Mouse (Mus musculus) lung, embryonic 15.5 days (tissue): ENCODE results near the gene Zbtb20. TPM values are rescaled to one million over a fixed set of nuclear protein-coding genes. Genes with fewer than 3 reads are reported as not detected.

Experiments used
- ATAC-seq: fragments of 200-750 bp; cut with Nextera tagmentation; 2 replicates; pipeline ENCODE4 v1.8.0; 2017; ENCODE audit warnings: moderate number of reproducible peaks, borderline replicate concordance; ENCODE audit not compliant: low FRiP score, low TSS enrichment; ENCODE audit errors: extremely low read depth
- H3K27ac ChIP-seq: fragments of 300-500 bp; sonication (generic); 2 replicates; pipeline ENCODE4 v1.5.1; 2015; ENCODE audit warnings: moderate library complexity, mild to moderate bottlenecking, inconsistent platforms
- H3K27me3 ChIP-seq: fragments of 300-500 bp; sonication (generic); 2 replicates; pipeline ENCODE4 v1.6.1; 2015; ENCODE audit warnings: inconsistent platforms
- H3K36me3 ChIP-seq: fragments of 300-500 bp; sonication (generic); 2 replicates; pipeline ENCODE4 v1.6.1; 2015; ENCODE audit warnings: inconsistent platforms
- H3K4me1 ChIP-seq: fragments of 300-500 bp; sonication (generic); 2 replicates; pipeline ENCODE4 v1.6.1; 2015; ENCODE audit warnings: inconsistent platforms
- H3K4me2 ChIP-seq: fragments of 300-500 bp; sonication (generic); 2 replicates; pipeline ENCODE4 v1.6.1; 2015; ENCODE audit warnings: inconsistent platforms, mild to moderate bottlenecking, moderate library complexity
- H3K4me3 ChIP-seq: fragments of 300-500 bp; sonication (generic); 2 replicates; pipeline ENCODE4 v1.5.1; 2015; ENCODE audit warnings: mild to moderate bottlenecking, inconsistent platforms
- H3K9ac ChIP-seq: fragments of 300-500 bp; sonication (generic); 2 replicates; pipeline ENCODE4 v1.6.1; 2015; ENCODE audit warnings: inconsistent platforms
- H3K9me3 ChIP-seq: fragments of 300-500 bp; sonication (generic); 2 replicates; pipeline ENCODE4 v1.6.1; 2016; ENCODE audit warnings: inconsistent platforms
- WGBS: fragments of 180-500 bp; shearing (Covaris S2); methylation state at CpG from one replicate; pipeline ENCODE4 v1.1.7; 2015; 5-methylcytosine and 5-hydroxymethylcytosine counted together
- polyA plus RNA-seq: library from polyadenylated mRNA; unstranded; fragments of >200 nt; fragmentation: Nextera tagmentation; extraction: Ambion mirVana; gene quantifications from 2 replicates; pipeline ENCODE4 v1.2.1, GENCODE M21; 2015

Gene Zbtb20
- polyA plus RNA-seq, 1 experiment from 2014 or later = 22.1 TPM

- peak overlapping the region; percentile 37 for H3K4me2 ChIP-seq
- no peak overlapping the region for H3K27ac ChIP-seq
- 38% methylated on average over 7 of the region's 7 CpGs for WGBS
- 0 out of 2 replicates have a peak, but pooled peaks cover 6% of the 10 kb centered on the region for H3K4me1 ChIP-seq
- H3K4me3 ChIP-seq = no peak overlapping the region
- H3K9ac ChIP-seq = no peak overlapping the region
- H3K36me3 ChIP-seq = no peaks in the 10 kb centered on the region
- H3K9me3 ChIP-seq = no peaks in the 10 kb centered on the region
- H3K27me3 ChIP-seq = no peaks in the 10 kb centered on the region
- peak; percentile 67; the same call in 1 of the 2 replicates for ATAC-seq
Measured at GRCm38 (mm10) chr16:43235317-43235716, 359.6 kb downstream of the Zbtb20 start.

DNA sequence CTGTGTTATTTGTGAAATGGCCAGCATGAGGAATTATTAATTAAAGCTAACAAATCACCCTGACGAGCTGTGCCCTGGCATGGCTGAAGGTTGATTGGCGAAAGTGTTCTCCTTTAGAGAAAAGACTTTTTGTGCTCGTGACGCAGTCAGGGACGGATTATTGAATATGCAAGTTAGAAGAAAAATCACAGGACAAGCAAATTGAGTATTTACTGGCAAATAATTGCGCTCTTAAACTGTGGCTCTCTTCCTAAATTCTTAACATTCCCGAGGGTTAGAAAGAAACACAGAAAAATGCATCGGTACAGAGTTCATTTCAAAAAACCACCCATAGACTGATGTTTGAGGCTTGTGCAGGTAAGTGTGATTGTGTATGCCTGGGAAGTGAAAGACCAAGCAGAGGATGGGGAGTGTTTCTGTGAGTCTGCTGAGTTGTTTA is 360.1 kb downstream of the Zbtb20 start:
- H3K4me3 ChIP-seq = peak overlapping the region; percentile 6; the same call in 1 of the 2 replicates
- no peaks in the 10 kb centered on the region for H3K9me3 ChIP-seq
- peak overlapping the region; percentile 37 for H3K4me2 ChIP-seq
- no peak for ATAC-seq
- H3K27ac ChIP-seq = no peak overlapping the region
- no peaks in the 10 kb centered on the region for H3K36me3 ChIP-seq
- H3K9ac ChIP-seq = no peak overlapping the region
- WGBS = 30% methylated on average over 8 of the region's 8 CpGs
- H3K4me1 ChIP-seq = 0 out of 2 replicates have a peak, but pooled peaks cover 6% of the 10 kb centered on the region
- no peaks in the 10 kb centered on the region for H3K27me3 ChIP-seq

- 66% methylated on average over 2 of the region's 2 CpGs for WGBS
- H3K9me3 ChIP-seq = no peaks in the 10 kb centered on the region
- no peak overlapping the region for H3K27ac ChIP-seq
- H3K27me3 ChIP-seq = no peaks in the 10 kb centered on the region
- H3K4me3 ChIP-seq = no peak overlapping the region
- H3K4me1 ChIP-seq = 0 out of 2 replicates have a peak, but pooled peaks cover 6% of the 10 kb centered on the region
- no peak overlapping the region for H3K9ac ChIP-seq
- no peak overlapping the region for H3K4me2 ChIP-seq
- no peak for ATAC-seq
- no peaks in the 10 kb centered on the region for H3K36me3 ChIP-seq
Measured at GRCm38 (mm10) chr16:43237551-43237950, 361.9 kb downstream of the Zbtb20 start.

GRCm38 (mm10) chr16:43247026-43247425 is 371.3 kb downstream of the Zbtb20 start:
- H3K27me3 ChIP-seq = no peaks in the 10 kb centered on the region
- H3K4me2 ChIP-seq = no peak overlapping the region
- H3K36me3 ChIP-seq = no peaks in the 10 kb centered on the region
- H3K4me1 ChIP-seq = no peaks in the 10 kb centered on the region
- ATAC-seq = no peak
- WGBS = 64% methylated on average over 5 of the region's 5 CpGs
- H3K4me3 ChIP-seq = no peak overlapping the region
- H3K9me3 ChIP-seq = no peaks in the 10 kb centered on the region
- H3K9ac ChIP-seq = no peak overlapping the region
- no peak overlapping the region for H3K27ac ChIP-seq

DNA sequence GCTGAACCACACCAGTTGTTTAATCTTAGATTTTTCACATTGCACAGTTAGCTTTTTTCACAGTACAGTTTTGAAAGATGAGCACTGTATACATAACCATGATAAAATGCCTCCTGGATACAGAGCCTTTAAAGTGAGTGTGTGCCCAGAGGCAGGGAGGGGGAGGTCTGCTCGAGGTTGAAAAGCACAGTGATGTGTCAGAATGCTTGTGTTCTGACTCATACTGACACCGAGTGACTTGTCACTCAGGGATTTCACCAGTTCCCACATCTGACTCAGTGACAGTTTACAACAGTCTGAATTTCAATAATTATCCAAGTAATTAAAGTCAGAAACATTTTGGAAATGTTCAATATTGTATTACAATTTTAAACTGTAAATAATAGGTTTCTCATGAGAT is 377.4 kb downstream of the Zbtb20 start:
- WGBS = 11% methylated on average over 2 of the region's 2 CpGs
- ATAC-seq = no peak

DNA sequence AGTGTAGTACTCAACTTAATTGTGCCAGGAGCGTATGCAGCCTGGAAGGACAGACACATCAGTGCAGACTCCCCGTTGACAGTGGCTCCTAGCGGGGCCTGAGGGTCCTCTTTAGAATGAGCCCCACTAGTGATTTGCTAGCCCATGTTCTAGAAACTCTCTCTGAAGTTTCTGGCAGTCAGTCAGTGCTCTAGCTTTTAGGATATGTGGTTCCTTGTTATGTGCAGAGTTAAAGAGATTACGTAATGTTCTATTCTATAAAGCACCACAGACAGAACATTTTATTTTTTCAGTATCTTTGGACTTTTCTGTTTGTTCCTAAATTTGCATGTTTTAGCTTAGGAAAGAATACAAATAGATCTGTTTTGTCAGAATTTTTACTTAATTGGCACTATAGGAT is 378.1 kb downstream of the Zbtb20 start:
- Histone ChIP-seq H3K4me1 (no peaks in the 10 kb centered on the region), H3K27ac (no peak overlapping the region), H3K9ac (no peak overlapping the region), H3K4me2 (no peak overlapping the region), H3K9me3 (no peaks in the 10 kb centered on the region), H3K4me3 (no peak overlapping the region), H3K27me3 (no peaks in the 10 kb centered on the region), H3K36me3 (no peaks in the 10 kb centered on the region)
- WGBS = 89% methylated on average over 4 of the region's 4 CpGs
- no peak for ATAC-seq

More for the DNA sequence above, 377.4 kb downstream of the Zbtb20 start:
- Histone ChIP-seq H3K4me3 (no peak overlapping the region), H3K27me3 (no peaks in the 10 kb centered on the region), H3K4me2 (no peak overlapping the region), H3K36me3 (no peaks in the 10 kb centered on the region), H3K9ac (no peak overlapping the region), H3K27ac (no peak overlapping the region), H3K9me3 (no peaks in the 10 kb centered on the region), H3K4me1 (no peaks in the 10 kb centered on the region)

- no peaks in the 10 kb centered on the region for H3K36me3 ChIP-seq
- 82% methylated on average over 3 of the region's 3 CpGs for WGBS
- ATAC-seq = no peak
- no peaks in the 10 kb centered on the region for H3K9me3 ChIP-seq
- H3K4me1 ChIP-seq = no peaks in the 10 kb centered on the region
- H3K27ac ChIP-seq = no peak overlapping the region
- no peak overlapping the region for H3K4me2 ChIP-seq
- no peak overlapping the region for H3K4me3 ChIP-seq
- no peaks in the 10 kb centered on the region for H3K27me3 ChIP-seq
- no peak overlapping the region for H3K9ac ChIP-seq
Measured at GRCm38 (mm10) chr16:43256191-43256899, 380.7 kb downstream of the Zbtb20 start.

DNA sequence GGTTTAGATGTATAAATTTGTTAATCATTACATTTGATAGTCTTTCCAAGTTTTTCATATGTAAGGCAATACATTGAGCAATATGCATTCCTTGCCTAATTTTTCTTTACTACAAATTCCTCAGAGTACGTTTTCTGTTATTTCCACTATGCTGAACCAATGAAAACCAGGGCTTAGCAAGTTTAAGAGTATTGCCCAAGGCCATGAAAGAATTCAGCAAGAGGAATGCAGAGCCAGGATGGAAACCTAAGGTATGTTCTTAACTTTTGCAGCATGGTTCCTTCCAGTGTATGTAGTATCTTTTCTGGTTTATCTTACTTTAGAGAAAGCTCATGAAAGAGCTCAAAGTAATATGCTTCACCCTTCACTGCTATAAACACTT is 381.2 kb downstream of the Zbtb20 start:
- Histone ChIP-seq H3K4me1 (no peaks in the 10 kb centered on the region), H3K4me3 (no peak overlapping the region), H3K9ac (no peak overlapping the region), H3K27ac (no peak overlapping the region), H3K36me3 (no peaks in the 10 kb centered on the region), H3K4me2 (no peak overlapping the region), H3K27me3 (no peaks in the 10 kb centered on the region), H3K9me3 (no peaks in the 10 kb centered on the region)
- 61% methylated on average over 1 of the region's 1 CpGs for WGBS
- ATAC-seq = no peak

GRCm38 (mm10) chr16:43259466-43259865 is 383.8 kb downstream of the Zbtb20 start:
- Histone ChIP-seq H3K36me3 (no peaks in the 10 kb centered on the region), H3K4me2 (no peak overlapping the region), H3K9ac (no peak overlapping the region), H3K4me3 (no peak overlapping the region), H3K4me1 (no peaks in the 10 kb centered on the region), H3K27ac (no peak overlapping the region), H3K9me3 (no peaks in the 10 kb centered on the region), H3K27me3 (no peaks in the 10 kb centered on the region)
- ATAC-seq = no peak
- WGBS = 61% methylated on average over 1 of the region's 1 CpGs

DNA sequence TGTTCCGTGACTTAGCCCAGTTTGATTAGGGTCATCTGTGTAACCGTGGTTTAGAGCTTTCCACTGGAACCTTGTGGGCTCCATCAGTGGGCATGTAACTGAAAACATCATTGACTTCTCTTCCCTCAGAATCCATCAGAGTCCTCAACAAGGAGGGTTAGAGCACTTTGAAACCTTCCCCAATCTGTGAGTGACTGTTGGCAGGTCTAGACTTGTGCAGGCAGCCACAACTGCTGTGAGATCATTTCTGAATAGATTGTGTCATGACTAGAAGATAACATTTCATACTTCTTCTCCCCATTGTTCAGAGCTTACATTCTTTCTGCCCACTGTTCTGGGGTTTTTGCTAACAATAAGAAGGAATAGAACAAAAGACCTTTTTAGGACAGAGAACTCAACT is 385.2 kb downstream of the Zbtb20 start:
- no peak overlapping the region for H3K4me3 ChIP-seq
- ATAC-seq = no peak
- no peaks in the 10 kb centered on the region for H3K36me3 ChIP-seq
- 60% methylated on average over 2 of the region's 2 CpGs for WGBS
- H3K9me3 ChIP-seq = no peaks in the 10 kb centered on the region
- no peak overlapping the region for H3K27ac ChIP-seq
- H3K4me2 ChIP-seq = no peak overlapping the region
- no peaks in the 10 kb centered on the region for H3K27me3 ChIP-seq
- no peak overlapping the region for H3K9ac ChIP-seq
- H3K4me1 ChIP-seq = no peaks in the 10 kb centered on the region

DNA sequence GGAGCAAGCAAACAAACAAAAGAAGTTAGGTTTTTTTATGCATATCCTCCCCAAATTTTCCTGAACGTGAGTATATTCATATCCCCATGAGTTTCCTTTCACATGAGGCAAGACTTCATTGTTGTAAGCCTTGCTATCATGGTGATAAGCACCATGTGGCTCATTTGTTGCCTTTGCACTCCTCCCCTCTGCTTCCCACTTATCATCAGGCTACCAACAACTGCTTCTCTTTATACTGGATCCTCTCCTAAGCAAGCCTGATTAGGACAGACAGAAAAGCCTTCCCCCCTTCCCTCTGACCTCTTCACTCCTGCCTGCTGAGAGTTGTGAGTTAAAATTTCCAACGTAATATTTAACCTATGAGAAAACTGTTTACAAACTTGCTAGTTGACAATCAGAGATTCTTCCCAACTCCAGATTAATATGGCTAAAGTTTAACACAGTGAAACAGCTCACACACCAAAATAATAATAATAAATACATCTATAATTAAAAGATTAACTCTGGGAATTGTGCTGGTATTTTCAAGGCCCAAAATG is 398.4 kb downstream of the Zbtb20 start:
- Histone ChIP-seq H3K27ac (no peak overlapping the region), H3K4me2 (no peak overlapping the region), H3K27me3 (no peaks in the 10 kb centered on the region), H3K4me3 (no peak overlapping the region), H3K9me3 (no peaks in the 10 kb centered on the region), H3K9ac (no peak overlapping the region), H3K36me3 (no peaks in the 10 kb centered on the region), H3K4me1 (no peaks in the 10 kb centered on the region)
- no peak for ATAC-seq
- 37% methylated on average over 2 of the region's 2 CpGs for WGBS

DNA sequence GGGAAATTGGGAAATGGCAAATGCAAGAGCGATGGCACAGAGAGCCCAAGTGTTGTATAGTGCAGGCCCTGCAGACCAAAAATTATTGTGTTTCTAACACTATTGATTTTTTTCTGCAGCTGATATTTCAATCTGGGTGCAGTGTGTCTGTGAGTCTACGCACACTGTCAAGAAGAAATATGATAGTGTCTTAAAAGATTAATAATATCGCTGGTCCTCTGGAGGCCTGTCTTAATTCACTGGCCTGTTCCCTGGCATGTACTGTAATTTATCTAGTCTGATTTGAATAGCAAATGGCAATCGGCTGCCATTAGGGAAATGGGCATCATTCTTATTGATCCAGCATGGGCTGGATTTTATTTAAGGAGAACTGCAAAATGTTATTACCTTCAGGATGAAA is 401.1 kb downstream of the Zbtb20 start:
- no peak overlapping the region for H3K27ac ChIP-seq
- no peak for ATAC-seq
- no peak overlapping the region for H3K9ac ChIP-seq
- no peaks in the 10 kb centered on the region for H3K27me3 ChIP-seq
- no peak overlapping the region for H3K4me2 ChIP-seq
- H3K4me3 ChIP-seq = no peak overlapping the region
- no peaks in the 10 kb centered on the region for H3K9me3 ChIP-seq
- no peaks in the 10 kb centered on the region for H3K36me3 ChIP-seq
- H3K4me1 ChIP-seq = no peaks in the 10 kb centered on the region
- 88% methylated on average over 4 of the region's 4 CpGs for WGBS
